Mouse (Mus musculus): ENCODE data around the gene Kmt2e. TPM values are rescaled to one million over a fixed set of nuclear protein-coding genes. Genes with fewer than 3 reads are reported as not detected.

Gene Kmt2e
- total RNA-seq, 2 experiments from 2014 or later = 126 TPM

- no peak for DNase-seq (ENCODE audit: extremely low spot score in 1 of 2, low spot score in 2 of 2)
- intact Hi-C loops (cut with DNase I) = no loop called here
Measured at GRCm38 (mm10) chr5:23473098-23473873, 39.0 kb downstream of the Kmt2e start.

DNA sequence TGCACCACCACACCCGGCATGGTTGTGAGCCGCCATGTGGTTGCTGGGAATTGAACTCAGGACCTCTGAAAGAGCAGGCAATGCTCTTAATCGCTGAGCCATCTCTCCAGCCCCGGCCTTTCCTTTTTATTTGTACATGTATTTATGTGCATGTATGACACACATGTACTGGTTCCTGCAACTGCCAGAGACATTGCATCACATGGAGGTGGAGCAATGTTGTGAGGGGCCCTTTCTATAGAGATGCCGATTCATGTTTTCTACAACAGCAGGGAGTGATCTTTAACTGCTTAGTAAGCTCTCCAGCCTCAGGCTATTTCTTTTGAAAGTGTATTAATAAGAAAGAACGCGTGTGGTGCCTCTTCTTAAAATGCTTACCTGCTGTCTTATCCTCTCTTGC is 49.6 kb downstream of the Kmt2e start:
- DNase-seq (ENCODE audit: extremely low spot score in 1 of 2, low spot score in 2 of 2) = no peak
- intact Hi-C loops (cut with DNase I) = loop anchor here (2.0 kb wide), 1 partner anchor 15 kb away; no protein-coding TSS in a partner anchor

GRCm38 (mm10) chr5:23489231-23489630 is 55.0 kb downstream of the Kmt2e start:
- DNase-seq (ENCODE audit: extremely low spot score in 1 of 2, low spot score in 2 of 2) = no peak
- intact Hi-C loops (cut with DNase I) = no loop called here

GRCm38 (mm10) chr5:23490797-23491196 is 56.6 kb downstream of the Kmt2e start:
- no peak for DNase-seq (ENCODE audit: extremely low spot score in 1 of 2, low spot score in 2 of 2)
- intact Hi-C loops (cut with DNase I) = no loop called here

DNA sequence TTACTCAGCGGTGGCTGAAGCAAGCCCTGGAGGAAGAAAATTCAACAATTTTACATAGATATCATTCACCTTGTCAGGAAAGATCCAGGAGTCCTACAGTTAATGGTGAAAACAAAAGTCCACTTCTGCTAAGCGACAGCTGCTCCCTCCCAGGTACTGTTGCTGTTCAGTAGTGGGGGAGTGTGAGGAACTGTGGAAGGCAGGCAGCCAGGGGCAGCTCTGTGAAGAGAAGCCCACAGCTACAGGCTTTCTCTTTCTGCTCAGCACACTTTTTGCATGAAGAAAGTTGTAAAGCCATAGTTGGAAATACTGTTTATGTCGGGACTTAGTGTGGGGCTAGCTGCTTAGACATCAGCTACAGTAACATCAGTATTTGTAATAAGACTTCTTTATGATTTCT is 62.2 kb downstream of the Kmt2e start:
- no peak for DNase-seq (ENCODE audit: extremely low spot score in 1 of 2, low spot score in 2 of 2)
- intact Hi-C loops (cut with DNase I) = no loop called here

GRCm38 (mm10) chr5:23496933-23497332 is 62.7 kb downstream of the Kmt2e start:
- intact Hi-C loops (cut with DNase I) = no loop called here
- DNase-seq (ENCODE audit: extremely low spot score in 1 of 2, low spot score in 2 of 2) = no peak

GRCm38 (mm10) chr5:23497920-23498319 is 63.7 kb downstream of the Kmt2e start:
- intact Hi-C loops (cut with DNase I) = no loop called here
- no peak for DNase-seq (ENCODE audit: extremely low spot score in 1 of 2, low spot score in 2 of 2)

- no peak for DNase-seq (ENCODE audit: extremely low spot score in 1 of 2, low spot score in 2 of 2)
- intact Hi-C loops (cut with DNase I) = no loop called here
Measured at GRCm38 (mm10) chr5:23499257-23499656, 65.0 kb downstream of the Kmt2e start.

DNA sequence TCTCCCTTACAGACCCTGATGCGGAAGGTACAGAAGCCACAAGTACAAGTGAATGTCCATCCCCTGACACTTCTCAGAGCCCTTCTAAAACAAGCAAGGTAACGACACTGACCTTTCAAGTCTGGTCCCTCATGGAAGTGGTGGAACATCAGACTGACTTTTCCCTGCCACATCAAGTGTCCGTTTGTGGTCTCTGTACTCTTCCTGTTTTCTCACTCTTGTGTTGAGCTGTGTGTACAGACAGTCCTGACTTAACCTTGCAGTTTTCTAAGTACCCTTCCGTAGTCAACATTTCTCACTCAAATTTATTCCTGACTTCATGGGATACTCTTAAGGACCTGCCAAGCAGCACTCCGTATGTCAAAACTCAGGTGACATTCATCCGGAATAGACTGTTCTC is 66.5 kb downstream of the Kmt2e start:
- intact Hi-C loops (cut with DNase I) = no loop called here
- DNase-seq (ENCODE audit: extremely low spot score in 1 of 2, low spot score in 2 of 2) = no peak

- intact Hi-C loops (cut with DNase I) = no loop called here
- DNase-seq (ENCODE audit: extremely low spot score in 1 of 2, low spot score in 2 of 2) = no peak
Measured at GRCm38 (mm10) chr5:23501582-23502316, 67.5 kb downstream of the Kmt2e start.

DNA sequence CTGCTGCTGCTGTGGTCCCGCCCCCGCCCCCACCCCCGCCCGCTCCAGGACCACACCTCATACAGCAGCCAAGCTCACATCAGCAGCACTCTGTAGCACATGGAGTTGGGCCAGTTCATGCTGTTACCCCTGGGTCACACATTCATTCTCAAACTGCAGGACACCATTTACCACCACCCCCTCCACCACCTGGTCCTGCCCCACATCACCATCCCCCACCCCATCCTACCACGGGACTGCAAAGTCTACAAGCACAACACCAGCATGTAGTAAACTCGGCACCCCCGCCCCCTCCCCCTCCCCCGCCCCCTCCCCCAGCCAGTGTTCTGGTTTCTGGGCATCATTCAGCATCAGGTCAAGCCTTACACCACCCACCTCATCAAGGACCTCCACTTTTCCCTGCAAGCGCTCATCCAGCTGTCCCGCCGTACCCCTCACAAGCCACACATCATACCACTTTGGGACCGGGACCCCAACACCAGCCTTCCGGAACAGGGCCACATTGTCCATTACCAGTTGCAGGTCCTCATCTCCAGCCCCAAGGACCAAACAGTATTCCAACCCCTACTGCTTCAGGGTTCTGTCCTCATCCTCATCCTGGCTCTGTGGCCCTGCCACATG is 68.2 kb downstream of the Kmt2e start:
- DNase-seq (ENCODE audit: extremely low spot score in 1 of 2, low spot score in 2 of 2) = no peak
- intact Hi-C loops (cut with DNase I) = no loop called here

DNA sequence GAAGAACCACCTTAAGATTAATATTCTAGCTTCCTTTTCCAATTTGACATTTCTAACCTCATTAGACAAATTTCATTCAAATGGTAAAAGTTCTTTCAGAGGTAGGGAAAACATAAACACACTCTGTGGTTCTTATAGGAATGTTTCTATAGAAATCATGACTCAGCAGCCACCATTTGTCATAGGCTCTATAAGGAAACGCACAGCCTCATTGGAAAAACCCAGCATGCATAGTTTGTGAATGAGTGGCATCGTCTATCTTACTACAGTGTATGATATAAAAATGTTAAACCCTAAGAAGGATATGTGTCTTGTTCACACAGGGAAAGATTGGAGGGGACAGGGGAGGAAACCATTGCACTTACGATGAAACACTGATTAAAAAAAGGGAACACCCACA is 71.3 kb downstream of the Kmt2e start:
- intact Hi-C loops (cut with DNase I) = loop anchor here (5.0 kb wide), 1 partner anchor 152 kb away; no protein-coding TSS in a partner anchor
- DNase-seq (ENCODE audit: extremely low spot score in 1 of 2, low spot score in 2 of 2) = no peak

GRCm38 (mm10) chr5:23507210-23507609 is 73.0 kb downstream of the Kmt2e start:
- intact Hi-C loops (cut with DNase I) = loop anchor here (5.0 kb wide), 1 partner anchor 150 kb away; no protein-coding TSS in a partner anchor
- no peak for DNase-seq (ENCODE audit: extremely low spot score in 1 of 2, low spot score in 2 of 2)

- DNase-seq (ENCODE audit: extremely low spot score in 1 of 2, low spot score in 2 of 2) = no peak
- intact Hi-C loops (cut with DNase I) = loop anchor here (5.0 kb wide), 1 partner anchor 149 kb away; no protein-coding TSS in a partner anchor
Measured at GRCm38 (mm10) chr5:23508630-23509029, 74.4 kb downstream of the Kmt2e start.

DNA sequence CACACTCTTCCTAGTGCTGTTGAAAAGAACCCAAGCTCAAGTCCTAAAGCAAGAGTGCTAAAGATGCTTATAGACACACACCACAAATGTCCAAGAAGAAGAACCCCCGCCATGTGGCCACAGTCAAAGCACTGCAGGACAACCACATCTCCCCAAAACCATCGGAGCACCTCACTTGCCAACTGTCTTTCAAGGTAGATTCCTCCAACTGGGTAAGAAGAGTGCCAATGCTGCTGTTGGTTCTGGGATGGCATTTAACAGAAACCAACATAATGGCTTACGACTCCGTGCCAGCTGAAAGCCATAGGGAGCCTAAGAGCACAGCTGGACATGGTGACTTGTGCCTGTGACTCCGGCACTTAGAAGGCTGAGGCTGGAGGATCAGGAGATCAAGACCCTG is 77.2 kb downstream of the Kmt2e start:
- no peak for DNase-seq (ENCODE audit: extremely low spot score in 1 of 2, low spot score in 2 of 2)
- intact Hi-C loops (cut with DNase I) = no loop called here

GRCm38 (mm10) chr5:23512556-23512955 is 78.3 kb downstream of the Kmt2e start:
- intact Hi-C loops (cut with DNase I) = no loop called here
- DNase-seq (ENCODE audit: extremely low spot score in 1 of 2, low spot score in 2 of 2) = no peak

GRCm38 (mm10) chr5:23513468-23513867 is 79.2 kb downstream of the Kmt2e start:
- DNase-seq (ENCODE audit: extremely low spot score in 1 of 2, low spot score in 2 of 2) = no peak
- intact Hi-C loops (cut with DNase I) = no loop called here

- intact Hi-C loops (cut with DNase I) = no loop called here
- DNase-seq (ENCODE audit: extremely low spot score in 1 of 2, low spot score in 2 of 2) = no peak
Measured at GRCm38 (mm10) chr5:23515038-23515437, 80.8 kb downstream of the Kmt2e start.

GRCm38 (mm10) chr5:23516962-23517361 is 82.7 kb downstream of the Kmt2e start:
- no peak for DNase-seq (ENCODE audit: extremely low spot score in 1 of 2, low spot score in 2 of 2)
- intact Hi-C loops (cut with DNase I) = no loop called here

DNA sequence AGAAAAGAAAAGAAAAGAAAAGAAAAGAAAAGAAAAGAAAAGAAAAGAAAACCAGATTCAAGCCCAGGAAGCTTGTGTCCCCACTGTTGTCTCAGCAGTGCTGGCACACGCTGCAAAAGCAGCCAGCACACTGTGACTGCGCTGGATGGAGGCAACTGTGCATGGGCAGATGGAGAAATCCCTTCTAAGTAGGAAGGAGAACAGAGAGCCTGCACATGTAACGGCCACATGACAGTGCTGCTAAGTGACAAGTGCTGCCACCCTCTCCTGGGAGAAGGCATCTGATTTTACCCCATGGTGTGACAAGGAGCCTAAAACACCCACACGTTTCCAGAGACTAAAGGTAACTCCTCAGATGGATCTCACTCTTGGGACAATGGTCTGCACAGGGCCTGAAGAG is 83.6 kb downstream of the Kmt2e start:
- no peak for DNase-seq (ENCODE audit: extremely low spot score in 1 of 2, low spot score in 2 of 2)
- intact Hi-C loops (cut with DNase I) = no loop called here
